ENCODE assay signal across 8 mouse cellular contexts in the genomic region with DNA sequence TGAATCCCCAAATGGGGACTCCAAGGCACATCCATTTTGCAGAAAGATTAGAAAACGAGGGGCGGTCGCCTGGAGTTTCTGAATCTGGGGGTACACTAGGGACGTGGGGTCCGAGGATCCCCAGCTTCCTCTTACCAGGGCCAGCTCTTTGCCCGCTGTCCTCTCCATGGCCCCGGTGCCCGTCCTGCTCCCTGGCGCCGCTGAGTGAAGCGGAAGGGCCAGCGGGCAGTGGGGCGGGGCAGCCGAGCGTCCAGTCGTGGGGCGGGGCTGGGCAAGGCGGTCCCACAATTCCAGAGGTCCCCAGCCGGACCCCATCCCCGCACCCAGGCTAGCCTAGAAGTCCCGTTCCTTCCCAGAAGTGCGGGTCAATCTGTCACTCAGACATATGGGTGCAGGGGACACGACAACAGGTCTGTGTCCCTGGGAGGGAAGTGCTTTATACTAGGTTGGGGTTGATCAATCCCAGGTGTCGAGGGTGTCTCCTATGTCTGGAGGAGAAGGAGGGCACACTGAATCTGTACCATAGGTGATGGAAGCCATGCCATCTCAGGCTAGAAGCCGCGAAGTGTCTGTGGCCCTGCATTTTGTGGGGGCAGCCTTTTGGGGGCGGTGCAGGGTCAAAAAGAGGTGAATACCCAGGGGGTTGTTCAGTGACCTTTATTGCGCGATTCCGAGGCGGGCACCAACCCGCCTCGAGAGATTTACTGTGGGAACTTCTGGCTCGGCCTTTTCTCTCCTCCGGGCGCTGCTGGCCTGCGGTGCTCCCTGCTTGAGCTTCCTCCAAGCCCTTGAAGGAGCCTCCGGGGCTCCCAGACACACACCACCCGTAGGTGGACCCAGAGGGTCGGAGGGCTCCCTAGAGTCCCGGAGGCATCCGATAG. TPM values are rescaled to one million over a fixed set of nuclear protein-coding genes. Genes with fewer than 3 reads are reported as not detected.
DNase-seq lines count a peak whose midpoint lies in the region; ATAC-seq and TF ChIP-seq lines count a peak whose summit lies in the region.
"Had no signal": no experiment of that assay in that cellular context is flagged by ENCODE, and none has a peak within 500 bp of the region (broad histone marks: within the 10 kb centered on the region; RNA-seq: fewer than 3 reads in every experiment).

Gene Rgl3 (minus strand): TSS at position 217 of the 881 bp plus-strand sequence.

- WGBS in intestine, postnatal 0 days = 3% methylated on average over 42 of the region's 42 CpGs
- under 1% methylated on average over 42 of the region's 42 CpGs for WGBS in lung, embryonic 14.5 days

- peak within 1 kb of the TSS; percentile 52 for H3K4me3 ChIP-seq in intestine, postnatal 0 days (ENCODE audit: low read depth, low read length)
- H3K4me3 ChIP-seq in lung, embryonic 14.5 days (ENCODE audit: low read depth, low read length) = peak within 1 kb of the TSS; percentile 50
- H3K4me3 ChIP-seq: erythroblast, embryonic 14.5 days had no signal

- peak; percentile 87 for DNase-seq in adrenal gland, postnatal 10 days
- peak; percentile 71 to 79 for DNase-seq in cerebellum, postnatal 14 days
- DNase-seq in lung, embryonic 14.5 days = peak; percentile 50
- peak; percentile 16 for DNase-seq in ovary, postnatal 10 days (ENCODE audit: low spot score)
- no peak for DNase-seq in layer of hippocampus, postnatal 36 days

- H3K4me1 ChIP-seq in intestine, postnatal 0 days (replicated peaks; ENCODE audit: control insufficient read depth, insufficient read depth, low read length) = no peaks in the 10 kb centered on the region; the same call in 1 of the 2 replicates
- H3K4me1 ChIP-seq in lung, embryonic 14.5 days (ENCODE audit: insufficient read depth) = peaks cover 6% of the 10 kb centered on the region; the same call in 1 of the 2 replicates

- peaks cover 44% of the 10 kb centered on the region for H3K27me3 ChIP-seq in intestine, postnatal 0 days (replicated peaks; ENCODE audit: control insufficient read depth, insufficient read depth, low read length)
- H3K27me3 ChIP-seq in lung, embryonic 14.5 days (ENCODE audit: insufficient read depth, low read length) = peaks cover 71% of the 10 kb centered on the region

- H3K9ac ChIP-seq in intestine, postnatal 0 days (ENCODE audit: low read depth, low read length) = peak within 1 kb of the TSS; percentile 17; the same call in 1 of the 2 replicates
- peak within 1 kb of the TSS; percentile 36 for H3K9ac ChIP-seq in lung, embryonic 14.5 days

- TF ChIP-seq CTCF in intestine, postnatal 0 days (IDR thresholded peaks at IDR 0.05; ENCODE audit: low read depth) = no peak; the same call in 1 of the 2 replicates
- TF ChIP-seq CTCF in lung, embryonic 14.5 days (IDR thresholded peaks at IDR 0.05; ENCODE audit: low read depth) = no peak; the same call in 1 of the 2 replicates

- peak; percentile 37; the same call in 1 of the 2 replicates for ATAC-seq in granulocyte monocyte progenitor cell, adult 5-6 weeks (replicated peaks; ENCODE audit: poor library complexity, severe bottlenecking)
- ATAC-seq in intestine, postnatal 0 days = 0 out of 2 replicates have a peak, but pooled peaks have one; percentile 17
- 0 out of 2 replicates have a peak, but pooled peaks have one; percentile 52 for ATAC-seq in lung, embryonic 14.5 days (ENCODE audit: insufficient read depth)

- H3K4me2 ChIP-seq in intestine, postnatal 0 days (replicated peaks; ENCODE audit: low read depth) = peak within 1 kb of the TSS; percentile 82
- H3K4me2 ChIP-seq in lung, embryonic 14.5 days = peak within 1 kb of the TSS; percentile 81

- no peaks in the 10 kb centered on the region for H3K36me3 ChIP-seq in intestine, postnatal 0 days (ENCODE audit: control insufficient read depth, insufficient read depth)
- H3K36me3 ChIP-seq in lung, embryonic 14.5 days (ENCODE audit: insufficient read depth) = no peaks in the 10 kb centered on the region

- no peak within 1 kb of the TSS for H3K27ac ChIP-seq in intestine, postnatal 0 days (ENCODE audit: low read depth, low read length)
- H3K27ac ChIP-seq in lung, embryonic 14.5 days (ENCODE audit: low read depth) = no peak within 1 kb of the TSS

- H3K9me3 ChIP-seq in intestine, postnatal 0 days (ENCODE audit: control insufficient read depth) = no peaks in the 10 kb centered on the region
- no peaks in the 10 kb centered on the region for H3K9me3 ChIP-seq in lung, embryonic 14.5 days (ENCODE audit: low read depth, low read length)

RNA-seq across cellular contexts. Expression of gene Rgl3, which starts in this region (rescaled TPM):
- total RNA-seq in adrenal gland, postnatal 10 days (2021) = 10 to 100 TPM; 16.2 to 23.0 TPM
- total RNA-seq in granulocyte monocyte progenitor cell, adult 5-6 weeks (2014; fragmentation: Nextera tagmentation) = not detected in 2 replicates
- not detected in 2 replicates for total RNA-seq in granulocyte monocyte progenitor cell, adult 5-6 weeks (2017)
- 2.1 and 2.5 TPM in 2 replicates for polyA plus RNA-seq in intestine, postnatal 0 days (2015; fragmentation: Nextera tagmentation; extraction: Ambion mirVana)
- polyA plus RNA-seq in lung, embryonic 14.5 days (2014; fragmentation: Nextera tagmentation; extraction: Ambion mirVana) = 3.8 and 5.5 TPM in 2 replicates
- 1 to 10 TPM; 1.7 to 1.9 TPM for total RNA-seq in layer of hippocampus, postnatal 36 days (2021)

Comparison
In these comparisons a context has a peak if more than half of its experiments do, and no peak if none do; other contexts are left out.
1. RNA of gene Rgl3 (total RNA-seq): 16.2 to 23.0 TPM in adrenal gland, postnatal 10 days; 1.7 to 1.9 TPM in layer of hippocampus, postnatal 36 days and not detected in granulocyte monocyte progenitor cell, adult 5-6 weeks; every median in the first group is over 4 times any median in the second.
2. Peak in ATAC-seq in granulocyte monocyte progenitor cell, adult 5-6 weeks; RNA of the gene not detected or under 1 TPM.
3. DNase-seq: peak in adrenal gland, postnatal 10 days (single experiment), cerebellum, postnatal 14 days (2 of 2), lung, embryonic 14.5 days (single experiment) and ovary, postnatal 10 days (single experiment); none in layer of hippocampus, postnatal 36 days (0 of 2).
4. Peak in every context shown above with its lines, with median percentiles within 50 percentile points of each other: ATAC-seq.